Mouse (Mus musculus) testis, adult 2 months (tissue): Measurements from ENCODE around the gene Chic2. TPM values are rescaled to one million over a fixed set of nuclear protein-coding genes. Genes with fewer than 3 reads are reported as not detected.

Experiments
- H3K27ac ChIP-seq: fragments of 200-500 bp; 2 replicates; pipeline ENCODE4 v1.5.1; 2012; ENCODE audit warnings: low read depth, low read length; ENCODE audit not compliant: control insufficient read depth, insufficient read depth
- H3K27me3 ChIP-seq: fragments of 200-500 bp; 2 replicates; pipeline ENCODE4 v1.6.1; 2012; ENCODE audit warnings: mild to moderate bottlenecking, low read length, moderate library complexity; ENCODE audit not compliant: control insufficient read depth, insufficient read depth
- H3K36me3 ChIP-seq: fragments of 200-500 bp; 2 replicates; pipeline ENCODE4 v1.6.1; 2012; ENCODE audit warnings: mild to moderate bottlenecking, low read length; ENCODE audit not compliant: control insufficient read depth, insufficient read depth
- H3K4me1 ChIP-seq: fragments of 200-500 bp; 2 replicates; pipeline ENCODE4 v1.6.1; 2012; ENCODE audit warnings: low read length; ENCODE audit not compliant: control insufficient read depth, insufficient read depth
- H3K4me3 ChIP-seq: fragments of 200-500 bp; 2 replicates; pipeline ENCODE4 v1.5.1; 2012; ENCODE audit warnings: low read depth, mild to moderate bottlenecking, low read length, moderate library complexity, mixed read lengths; ENCODE audit not compliant: control insufficient read depth
- CTCF ChIP-seq: fragments of 200-500 bp; IDR thresholded peaks from 2 replicates; pipeline ENCODE4 v1.5.1; 2012; ENCODE audit warnings: low read depth, mild to moderate bottlenecking, inconsistent platforms, low read length, moderate library complexity; ENCODE audit not compliant: control insufficient read depth, insufficient read depth, insufficient replicate concordance
- POLR2A ChIP-seq: fragments of 200-500 bp; IDR thresholded peaks from 2 replicates; pipeline ENCODE4 v1.6.1; 2012; ENCODE audit warnings: low read depth, mild to moderate bottlenecking, inconsistent platforms, low read length, moderate library complexity; ENCODE audit not compliant: control insufficient read depth
- polyA plus RNA-seq: library from polyadenylated mRNA; depleted of rRNA; stranded (reverse); fragments of >200 nt; gene quantifications from 2 replicates; pipeline ENCODE4 v1.2.3, GENCODE M21; 2012

Chic2 gene
- polyA plus RNA-seq, 1 experiment: 35.5 TPM

- Histone ChIP-seq H3K4me1 (no peaks in the 10 kb centered on the region), H3K4me3 (no peak overlapping the region), H3K36me3 (no peaks in the 10 kb centered on the region), H3K27ac (no peak overlapping the region), H3K27me3 (no peaks in the 10 kb centered on the region)
- TF ChIP-seq POLR2A: no peak
- no peak for TF ChIP-seq CTCF
Measured at GRCm38 (mm10) chr5:75039307-75039706, 5.3 kb downstream of the Chic2 start.

GRCm38 (mm10) chr5:75035475-75035874 is 9.1 kb downstream of the Chic2 start:
- no peak overlapping the region for H3K27ac ChIP-seq
- peaks cover 2% of the 10 kb centered on the region; the same call in 1 of the 2 replicates for H3K4me1 ChIP-seq
- no peak overlapping the region for H3K4me3 ChIP-seq
- H3K27me3 ChIP-seq: no peaks in the 10 kb centered on the region
- no peak for TF ChIP-seq CTCF
- no peak for TF ChIP-seq POLR2A
- peaks cover 1% of the 10 kb centered on the region; the same call in 1 of the 2 replicates for H3K36me3 ChIP-seq

DNA sequence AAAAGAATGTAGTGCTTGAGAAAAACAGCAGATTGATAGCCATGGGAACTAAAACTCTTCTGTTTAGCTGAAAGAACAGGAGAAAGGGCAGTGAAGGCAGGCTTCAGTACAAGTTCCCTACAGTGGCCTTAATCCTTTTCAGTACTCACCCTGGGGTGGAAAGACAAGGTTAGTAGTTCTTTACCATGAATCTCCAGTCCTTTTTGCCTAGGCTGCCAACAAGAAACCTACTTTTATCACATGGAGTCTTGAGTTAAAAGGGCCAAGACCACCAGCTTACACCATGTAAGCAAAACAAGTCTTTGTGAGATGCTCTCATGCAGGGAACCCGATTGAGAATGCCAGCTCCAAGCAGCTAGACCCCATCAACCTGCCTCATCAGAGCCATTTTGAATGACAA is 29.8 kb downstream of the Chic2 start:
- H3K27ac ChIP-seq: no peak overlapping the region
- H3K4me1 ChIP-seq: no peaks in the 10 kb centered on the region
- peaks cover 1% of the 10 kb centered on the region for H3K36me3 ChIP-seq
- TF ChIP-seq CTCF: no peak
- TF ChIP-seq POLR2A: no peak
- H3K27me3 ChIP-seq: no peaks in the 10 kb centered on the region
- no peak overlapping the region for H3K4me3 ChIP-seq

- Histone ChIP-seq H3K27ac (no peak overlapping the region), H3K36me3 (peaks cover 1% of the 10 kb centered on the region), H3K4me1 (no peaks in the 10 kb centered on the region), H3K27me3 (no peaks in the 10 kb centered on the region), H3K4me3 (no peak overlapping the region)
- TF ChIP-seq POLR2A (no peak), CTCF (no peak)
Measured at GRCm38 (mm10) chr5:75012771-75013421, 31.7 kb downstream of the Chic2 start.

GRCm38 (mm10) chr5:75011985-75012738 is 32.4 kb downstream of the Chic2 start:
- Histone ChIP-seq H3K36me3 (peaks cover 1% of the 10 kb centered on the region), H3K27me3 (no peaks in the 10 kb centered on the region), H3K27ac (no peak overlapping the region), H3K4me1 (no peaks in the 10 kb centered on the region), H3K4me3 (no peak overlapping the region)
- TF ChIP-seq POLR2A: no peak

DNA sequence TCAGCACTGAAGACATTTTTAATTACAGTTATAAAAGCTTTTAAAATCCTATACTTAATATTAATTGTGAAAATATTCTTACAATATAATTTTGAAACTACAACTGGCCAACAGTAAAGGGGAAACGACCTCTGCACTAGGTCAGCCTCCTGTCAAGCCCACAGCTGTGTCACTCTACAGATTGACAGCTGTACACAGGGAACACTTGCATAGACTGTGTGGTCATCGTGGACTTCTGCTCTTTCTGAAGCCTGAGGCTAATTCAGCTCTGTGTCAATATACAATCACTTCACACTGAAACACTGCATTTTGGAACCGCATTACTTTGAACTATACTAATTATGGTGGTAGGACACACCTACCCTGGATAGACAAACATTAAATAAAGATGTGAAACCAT is 39.8 kb downstream of the Chic2 start:
- no peak for TF ChIP-seq POLR2A
- TF ChIP-seq CTCF: no peak
- Histone ChIP-seq H3K4me3 (no peak overlapping the region), H3K27ac (no peak overlapping the region), H3K4me1 (no peaks in the 10 kb centered on the region), H3K27me3 (no peaks in the 10 kb centered on the region), H3K36me3 (no peaks in the 10 kb centered on the region)

- TF ChIP-seq CTCF (no peak), POLR2A (no peak)
- Histone ChIP-seq H3K27me3 (no peaks in the 10 kb centered on the region), H3K4me1 (no peaks in the 10 kb centered on the region), H3K27ac (no peak overlapping the region), H3K36me3 (no peaks in the 10 kb centered on the region), H3K4me3 (no peak overlapping the region)
Measured at GRCm38 (mm10) chr5:75002109-75002508, 42.5 kb downstream of the Chic2 start.
